Mouse (Mus musculus) cerebral cortex, adult 2 months (tissue): ENCODE data around the gene Pnma5.

Source experiments
- WGBS: fragments of 180-500 bp; shearing (Covaris S2); methylation state at CpG from one replicate; pipeline ENCODE4 v1.1.7; 2018; 5-methylcytosine and 5-hydroxymethylcytosine counted together

Gene Pnma5

DNA sequence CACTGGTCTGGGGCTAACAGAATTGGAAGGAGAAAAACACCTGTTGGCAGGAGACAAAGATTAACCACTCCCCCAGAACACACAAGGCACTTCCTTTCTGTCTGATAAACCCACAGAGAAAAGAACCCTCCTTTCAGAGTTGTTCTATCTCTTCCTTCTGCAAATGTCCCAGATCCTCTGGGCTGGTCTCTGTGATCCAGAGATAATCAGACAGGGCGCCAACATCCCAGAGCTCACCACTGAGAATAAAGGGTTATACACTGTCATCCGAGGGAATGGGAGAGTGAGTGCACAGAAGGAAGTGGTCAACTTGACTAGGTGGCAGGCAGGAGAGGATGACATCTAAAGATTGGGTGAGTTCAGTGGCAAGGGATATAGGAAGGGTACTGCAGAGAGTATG is 51.3 kb downstream of the Pnma5 start:
- 77% methylated on average over 2 of the region's 2 CpGs for WGBS
